Mouse (Mus musculus) embryo, embryonic 10 days (tissue): ENCODE data around the gene Spata5.

Experiments
- DNase-seq: peaks from one replicate; pipeline ENCODE4 v3.0.0-alpha.2; 2015; ENCODE audit warnings: low spot score

The Spata5 gene

GRCm38 (mm10) chr3:37419458-37419991 is at the start of gene Spata5:
Gene Spata5, plus strand, starts transcription at chr3:37419896.
- peak; percentile 99 for DNase-seq

GRCm38 (mm10) chr3:37370407-37370806 is 49.3 kb upstream of the Spata5 start:
- no peak for DNase-seq

DNA sequence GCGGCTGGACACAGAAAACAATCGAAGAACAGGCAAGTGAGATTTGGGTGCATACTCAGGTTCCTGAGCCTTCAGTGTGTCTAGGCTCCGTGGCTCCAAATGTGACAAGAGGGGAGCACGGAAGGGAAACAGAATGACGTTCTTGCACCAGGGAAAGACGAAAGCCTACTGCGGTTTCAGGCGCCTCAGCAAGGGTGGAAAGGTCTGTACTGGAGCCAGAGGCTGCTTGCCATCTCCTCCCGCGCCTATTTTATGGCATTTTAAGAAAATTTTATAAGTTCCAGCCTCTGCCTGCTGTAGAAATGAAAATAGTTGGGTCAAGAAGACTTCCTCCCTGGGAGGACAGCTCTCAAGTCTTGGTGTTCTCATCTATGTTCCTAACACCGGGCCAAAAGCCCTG is 46.0 kb upstream of the Spata5 start:
- no peak for DNase-seq

DNA sequence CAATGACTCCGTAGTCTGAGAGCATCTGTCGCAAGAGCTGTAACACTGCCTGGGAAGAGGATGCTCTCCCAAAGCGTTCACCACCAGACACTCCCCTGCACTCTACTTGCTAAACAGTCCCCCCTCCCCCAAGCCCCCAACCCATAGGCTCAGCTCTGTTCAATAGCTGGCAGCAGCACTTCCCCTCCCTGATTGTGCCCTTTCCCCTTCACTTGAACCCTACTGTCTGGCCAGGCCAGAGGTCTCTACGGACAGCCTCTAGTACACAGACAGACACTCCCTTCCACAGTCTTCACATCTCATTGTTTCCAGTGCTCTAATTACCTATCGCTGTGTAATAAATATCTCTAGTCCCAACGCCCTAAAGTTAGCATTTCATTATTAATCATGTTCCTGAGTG is 41.8 kb upstream of the Spata5 start:
- no peak for DNase-seq

GRCm38 (mm10) chr3:37378412-37378811 is 41.3 kb upstream of the Spata5 start:
- no peak for DNase-seq

DNA sequence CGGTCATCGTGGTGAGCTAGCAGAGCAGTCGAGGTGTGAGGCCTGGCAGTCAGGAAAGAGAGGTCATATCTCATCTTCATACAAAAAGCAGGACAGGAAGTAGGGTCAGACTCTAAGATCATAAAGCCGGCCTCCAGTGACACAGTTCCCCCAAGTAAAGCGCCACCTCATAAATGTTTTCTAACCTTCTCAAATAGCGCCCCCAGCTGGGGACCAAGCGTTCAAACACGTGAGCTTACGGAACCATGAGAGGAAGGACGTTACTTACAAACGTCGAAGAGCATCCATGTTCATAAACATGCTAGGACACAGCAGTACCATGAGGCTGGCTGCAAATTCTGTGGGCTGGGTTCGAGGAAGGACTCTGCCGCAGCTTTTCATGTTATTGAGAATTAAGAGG is 40.5 kb upstream of the Spata5 start:
- DNase-seq, result no peak

- no peak for DNase-seq
Measured at GRCm38 (mm10) chr3:37379930-37380881, 39.5 kb upstream of the Spata5 start.

DNA sequence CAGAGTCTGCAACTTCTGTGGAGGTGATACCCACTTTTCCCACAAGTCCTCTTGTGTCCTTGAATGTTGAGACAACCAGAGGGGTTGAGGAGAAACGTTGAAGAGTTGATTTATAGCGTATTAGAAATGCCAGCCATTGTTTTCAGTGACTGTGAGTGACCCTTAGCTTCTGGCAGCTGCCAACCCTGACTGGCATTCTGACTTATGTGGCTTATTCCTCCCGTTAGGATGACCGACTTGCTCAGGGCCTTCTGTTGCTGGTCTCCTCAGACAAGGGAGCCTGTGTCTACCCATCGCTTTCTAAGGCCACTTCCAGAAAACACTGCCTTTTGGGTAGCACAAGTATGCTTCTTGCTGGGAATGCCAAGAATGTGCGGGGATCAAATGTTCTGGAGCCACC is 38.2 kb upstream of the Spata5 start:
- no peak for DNase-seq

DNA sequence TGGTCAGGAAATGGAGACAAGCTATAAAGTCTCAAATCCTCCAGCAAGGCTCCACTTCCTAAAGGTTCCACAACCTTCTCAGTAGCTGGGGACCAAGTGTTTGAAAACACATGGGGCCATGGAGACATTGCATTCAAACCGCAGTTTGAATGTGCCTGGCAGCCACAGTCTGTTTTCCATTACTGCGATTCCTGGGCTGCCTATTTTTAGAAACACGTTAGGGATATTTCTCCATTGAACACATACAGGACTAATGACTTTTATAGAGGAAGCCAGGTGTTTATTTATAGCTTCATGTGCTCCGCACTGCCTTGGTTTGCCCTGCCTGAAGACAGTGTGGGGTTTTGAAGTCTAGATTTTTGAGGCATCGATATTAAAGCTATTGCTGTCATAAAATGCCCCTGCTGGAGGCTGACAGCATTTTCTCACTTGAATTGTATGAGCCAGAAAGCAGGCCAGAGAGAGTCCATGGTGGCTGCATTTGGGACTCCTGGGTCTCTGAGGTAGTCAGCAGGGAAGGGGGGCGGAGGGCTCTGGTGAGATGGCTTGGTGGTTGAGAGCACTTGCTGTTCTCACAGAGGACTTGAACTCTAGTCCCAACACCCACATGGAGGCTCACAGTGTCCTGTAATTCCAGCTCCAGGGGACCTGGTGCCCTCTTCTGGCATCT is 36.5 kb upstream of the Spata5 start:
- no peak for DNase-seq

DNA sequence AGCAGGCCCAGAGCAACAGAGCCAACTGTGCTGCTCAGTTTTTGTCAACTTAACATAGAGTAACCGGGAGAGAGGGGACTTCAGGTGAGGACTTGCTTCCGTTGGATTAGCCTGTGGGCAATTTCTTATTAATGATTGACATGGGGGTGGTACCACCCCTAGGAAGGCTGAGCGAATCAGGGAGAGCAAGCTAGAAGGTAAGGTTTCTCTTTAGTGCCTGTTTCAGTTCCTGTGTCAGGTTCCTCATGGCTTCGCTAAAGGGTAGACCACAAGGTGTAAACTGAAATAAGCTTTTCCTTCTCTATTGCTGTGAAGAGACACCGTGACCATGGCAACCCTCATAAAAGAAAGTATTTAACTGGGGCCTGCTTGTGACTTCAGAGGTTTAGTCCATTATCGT is 32.4 kb upstream of the Spata5 start:
- DNase-seq, result no peak

GRCm38 (mm10) chr3:37396930-37397608 is 22.6 kb upstream of the Spata5 start:
- no peak for DNase-seq

DNA sequence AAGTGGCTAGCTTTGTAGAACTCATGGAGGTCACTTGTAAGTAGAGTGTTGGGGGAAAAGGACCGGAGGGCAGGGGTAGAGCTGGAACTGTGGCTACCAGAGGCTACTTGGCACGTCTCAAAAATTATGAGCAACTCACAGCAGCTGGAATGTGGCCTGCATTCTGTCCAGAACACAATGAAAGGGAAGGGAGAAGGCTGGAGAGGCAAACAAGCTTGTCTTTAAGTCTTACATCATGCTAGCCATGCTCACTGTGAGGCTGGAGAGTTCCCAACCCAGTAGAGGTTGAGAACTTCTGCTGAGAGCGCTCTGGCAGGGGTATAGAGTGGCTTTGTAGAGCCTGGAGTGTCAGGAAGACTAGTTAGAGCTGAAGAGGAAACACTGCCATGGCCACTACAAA is 22.1 kb upstream of the Spata5 start:
- no peak for DNase-seq

DNA sequence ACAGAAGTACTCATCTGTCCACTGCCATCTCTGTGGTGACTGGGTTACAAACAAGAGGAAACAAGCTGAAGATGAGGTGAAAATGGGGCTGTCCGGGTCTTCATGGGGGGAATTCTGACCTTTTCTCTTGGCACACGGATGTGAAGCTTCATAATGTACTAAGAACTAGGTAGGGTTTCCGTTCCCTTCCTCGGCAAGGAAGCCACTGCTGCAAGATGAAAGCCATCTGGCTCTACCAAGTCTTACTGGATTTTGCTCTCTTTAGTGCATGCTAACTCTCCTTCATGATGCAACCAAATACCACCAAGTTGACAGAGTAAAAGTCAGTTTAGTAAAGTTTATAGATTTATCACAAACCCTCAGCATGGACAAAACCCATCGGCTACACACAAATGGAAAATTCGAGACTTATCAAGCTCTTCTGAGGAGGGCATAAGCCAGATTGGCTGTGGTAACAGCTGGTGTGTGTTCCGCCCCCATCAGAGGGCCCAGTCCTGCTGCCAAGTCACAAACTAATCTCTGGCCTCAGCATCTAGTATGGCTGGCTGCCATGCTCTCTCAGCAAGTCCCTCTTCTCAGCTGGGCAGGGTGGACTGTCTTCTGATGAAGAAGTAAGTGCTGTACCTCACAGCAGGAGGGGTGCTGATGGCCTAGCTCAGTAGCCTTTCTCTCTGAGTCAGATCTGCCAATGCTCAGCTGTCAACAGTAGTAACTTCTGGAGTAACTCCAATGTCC is 20.9 kb upstream of the Spata5 start:
- no peak for DNase-seq

GRCm38 (mm10) chr3:37401729-37402610 is 17.7 kb upstream of the Spata5 start:
- no peak for DNase-seq

DNA sequence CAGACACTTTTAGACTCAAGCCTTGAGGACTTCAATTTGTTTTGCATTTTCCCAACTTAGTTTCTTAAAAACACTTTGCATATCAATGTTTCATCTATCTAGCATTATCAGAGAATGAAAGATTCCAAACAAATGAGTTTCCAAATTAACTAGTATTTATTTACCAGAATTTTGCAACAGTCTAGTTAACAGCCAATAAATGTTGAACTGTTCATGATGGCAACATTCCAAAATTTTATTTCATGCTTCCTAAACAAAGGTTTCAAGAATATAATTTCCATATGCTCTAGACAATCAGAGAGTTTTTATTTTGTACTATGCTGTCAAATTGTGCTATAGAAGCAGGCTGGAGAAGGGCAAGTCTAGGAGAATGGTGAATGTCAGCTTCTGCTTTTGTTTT is 12.1 kb upstream of the Spata5 start:
- DNase-seq, result no peak

GRCm38 (mm10) chr3:37413446-37413845 is 6.2 kb upstream of the Spata5 start:
- DNase-seq, result no peak

- peak; percentile 84 for DNase-seq
Measured at GRCm38 (mm10) chr3:37414413-37414960, 5.2 kb upstream of the Spata5 start.

DNA sequence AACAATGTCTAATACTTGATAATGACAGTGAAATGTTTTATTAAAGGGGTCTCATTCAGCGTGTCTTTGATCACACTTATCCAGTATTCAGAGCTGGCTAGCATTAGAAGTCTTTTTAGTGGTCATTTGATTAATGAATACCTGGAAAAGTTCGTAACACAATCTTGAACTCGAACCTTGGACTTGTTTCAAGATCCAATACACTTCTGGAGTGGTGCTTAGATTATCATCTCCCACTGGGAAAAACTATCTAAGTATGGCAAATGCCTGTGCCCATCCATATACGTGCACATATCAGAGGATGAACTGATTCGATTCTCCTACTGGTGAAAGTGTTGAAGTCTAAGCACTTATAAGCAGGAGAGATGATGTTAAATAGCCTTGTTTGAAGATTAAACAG is 1.4 kb upstream of the Spata5 start:
- no peak for DNase-seq

DNA sequence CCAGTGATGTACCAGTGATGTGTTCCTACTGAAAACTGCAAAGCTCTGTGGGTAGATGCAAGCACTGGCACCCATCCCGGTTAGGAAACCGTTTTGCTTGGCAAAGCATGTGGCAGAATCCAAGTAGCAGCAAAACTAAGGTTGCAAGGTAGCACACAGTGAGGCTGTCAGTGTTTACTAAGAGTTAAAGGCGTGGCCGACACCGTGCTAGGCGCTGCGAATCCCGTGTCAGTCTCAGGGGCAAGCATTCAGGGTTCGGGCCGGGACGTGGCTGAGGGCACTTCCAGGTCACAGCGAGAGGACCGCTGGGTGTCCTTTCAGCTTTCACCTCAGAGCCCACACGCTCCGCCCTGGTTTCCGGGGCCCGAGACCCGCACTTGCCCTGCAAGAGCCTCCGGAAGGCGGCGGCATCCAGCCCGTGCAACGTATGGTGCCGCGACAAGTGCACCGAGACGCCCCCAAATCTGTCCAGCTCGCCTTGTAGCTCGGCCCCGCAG is 687 bp upstream of the Spata5 start:
- peak; percentile 73 for DNase-seq

DNA sequence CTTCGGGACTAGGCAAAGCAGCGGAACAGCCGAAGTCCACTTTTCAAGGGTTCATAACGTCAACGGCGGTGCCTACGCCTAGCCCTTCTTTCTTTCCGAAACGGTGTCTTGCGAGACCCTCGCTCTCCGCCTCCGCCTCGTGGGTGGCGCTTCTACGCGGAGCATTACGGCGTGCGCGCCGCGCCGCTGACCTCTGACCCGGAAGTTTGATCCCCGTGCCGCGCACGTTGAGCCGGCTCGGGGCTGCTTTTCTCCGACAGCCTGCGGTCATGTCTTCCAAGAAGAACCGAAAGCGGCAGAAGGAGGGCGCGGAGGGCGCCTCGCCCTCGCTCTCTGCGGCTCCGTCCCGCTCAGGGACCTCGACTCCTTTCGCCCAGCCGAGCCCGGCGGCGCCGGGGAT is 376 bp downstream of the Spata5 start, which contains the start of gene Nudt6:
TSS of gene Nudt6 (minus strand) at position 140 of the 400 bp plus-strand sequence.
- peak; percentile 95 for DNase-seq
